Mouse (Mus musculus): ENCODE data around the gene Atp11b. TPM values are rescaled to one million over a fixed set of nuclear protein-coding genes. Genes with fewer than 3 reads are reported as not detected.

Atp11b gene
- polyA plus RNA-seq, 1 experiment from 2014 or later: 32.1 TPM

GRCm38 (mm10) chr3:35802040-35802439, 48.1 kb downstream of the Atp11b start:
- H3K4me1 ChIP-seq (replicated peaks): no peaks in the 10 kb centered on the region
- H3K4me3 ChIP-seq: no peak overlapping the region
- peaks cover 35% of the 10 kb centered on the region for H3K36me3 ChIP-seq
- no peak for ATAC-seq (ENCODE audit: insufficient number of reproducible peaks, low FRiP score)
- H3K27ac ChIP-seq (ENCODE audit: poor library complexity, severe bottlenecking): no peak overlapping the region
- no peaks in the 10 kb centered on the region for H3K9me3 ChIP-seq (replicated peaks)
- no peak overlapping the region for H3K4me2 ChIP-seq
- no peak overlapping the region for H3K9ac ChIP-seq
- H3K27me3 ChIP-seq (replicated peaks): no peaks in the 10 kb centered on the region
- 88% methylated on average over 2 of the region's 2 CpGs for WGBS

GRCm38 (mm10) chr3:35819887-35820286, 66.0 kb downstream of the Atp11b start:
- Histone ChIP-seq H3K4me3 (no peak overlapping the region), H3K4me2 (no peak overlapping the region), H3K4me1 (replicated peaks) (0 out of 2 replicates have a peak, but pooled peaks cover 4% of the 10 kb centered on the region), H3K27me3 (replicated peaks) (no peaks in the 10 kb centered on the region), H3K27ac (ENCODE audit: poor library complexity, severe bottlenecking) (no peak overlapping the region), H3K9ac (no peak overlapping the region), H3K9me3 (replicated peaks) (no peaks in the 10 kb centered on the region), H3K36me3 (peaks cover 32% of the 10 kb centered on the region)
- ATAC-seq (ENCODE audit: insufficient number of reproducible peaks, low FRiP score): no peak
- WGBS: 68% methylated on average over 3 of the region's 3 CpGs

GRCm38 (mm10) chr3:35822036-35822435, 68.1 kb downstream of the Atp11b start:
- WGBS: 96% methylated on average over 3 of the region's 3 CpGs
- Histone ChIP-seq H3K27ac (ENCODE audit: poor library complexity, severe bottlenecking) (no peak overlapping the region), H3K4me3 (no peak overlapping the region), H3K9ac (no peak overlapping the region), H3K9me3 (replicated peaks) (no peaks in the 10 kb centered on the region), H3K4me1 (replicated peaks) (0 out of 2 replicates have a peak, but pooled peaks cover 6% of the 10 kb centered on the region), H3K27me3 (replicated peaks) (no peaks in the 10 kb centered on the region), H3K36me3 (peaks cover 32% of the 10 kb centered on the region), H3K4me2 (no peak overlapping the region)
- ATAC-seq (ENCODE audit: insufficient number of reproducible peaks, low FRiP score): no peak

DNA sequence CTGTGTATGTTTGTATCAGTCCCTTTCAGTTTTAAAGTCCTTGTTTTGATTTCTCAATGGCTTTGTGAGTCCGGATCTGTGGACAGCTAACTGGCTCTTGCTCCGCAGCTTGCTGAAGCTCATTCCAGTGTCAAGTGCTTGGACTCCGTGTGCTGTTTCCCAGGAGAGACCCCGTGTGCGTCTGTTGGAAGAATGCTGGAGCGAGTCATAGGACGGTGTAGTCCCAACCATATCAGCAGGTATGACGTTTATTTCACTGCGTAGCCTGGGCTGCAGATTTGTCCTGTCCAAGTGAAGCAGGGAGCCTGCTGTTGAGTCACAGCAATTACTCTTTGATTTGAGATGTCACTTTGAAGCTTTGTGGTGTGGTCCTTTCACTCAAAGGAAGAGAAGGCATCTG, 95.4 kb downstream of the Atp11b start:
- ATAC-seq (ENCODE audit: insufficient number of reproducible peaks, low FRiP score): no peak
- Histone ChIP-seq H3K9ac (no peak overlapping the region), H3K27me3 (replicated peaks) (no peaks in the 10 kb centered on the region), H3K4me1 (replicated peaks) (no peaks in the 10 kb centered on the region), H3K27ac (ENCODE audit: poor library complexity, severe bottlenecking) (no peak overlapping the region), H3K4me3 (no peak overlapping the region), H3K36me3 (peaks cover 31% of the 10 kb centered on the region), H3K9me3 (replicated peaks) (no peaks in the 10 kb centered on the region), H3K4me2 (no peak overlapping the region)
- WGBS: 75% methylated on average over 9 of the region's 9 CpGs

- H3K36me3 ChIP-seq: no peaks in the 10 kb centered on the region
- no peak overlapping the region for H3K4me3 ChIP-seq
- H3K27me3 ChIP-seq (replicated peaks): no peaks in the 10 kb centered on the region
- no peak overlapping the region for H3K9ac ChIP-seq
- no peak overlapping the region for H3K27ac ChIP-seq (ENCODE audit: poor library complexity, severe bottlenecking)
- ATAC-seq (ENCODE audit: insufficient number of reproducible peaks, low FRiP score): no peak
- no peaks in the 10 kb centered on the region for H3K4me1 ChIP-seq (replicated peaks)
- no peak overlapping the region for H3K4me2 ChIP-seq
- no peaks in the 10 kb centered on the region for H3K9me3 ChIP-seq (replicated peaks)
Measured at GRCm38 (mm10) chr3:35883267-35883666, 129.4 kb downstream of the Atp11b start.

- 85% methylated on average over 2 of the region's 2 CpGs for WGBS
- no peaks in the 10 kb centered on the region for H3K9me3 ChIP-seq (replicated peaks)
- ATAC-seq (ENCODE audit: insufficient number of reproducible peaks, low FRiP score): no peak
Measured at GRCm38 (mm10) chr3:35889531-35889930, 135.6 kb downstream of the Atp11b start.

GRCm38 (mm10) chr3:35891123-35891522, 137.2 kb downstream of the Atp11b start:
- H3K36me3 ChIP-seq: peaks cover 25% of the 10 kb centered on the region
- ATAC-seq (ENCODE audit: insufficient number of reproducible peaks, low FRiP score): no peak
- no peak overlapping the region for H3K4me3 ChIP-seq
- no peak overlapping the region for H3K4me2 ChIP-seq
- no peaks in the 10 kb centered on the region for H3K9me3 ChIP-seq (replicated peaks)
- H3K9ac ChIP-seq: no peak overlapping the region
- 85% methylated on average over 4 of the region's 4 CpGs for WGBS
- H3K4me1 ChIP-seq (replicated peaks): no peaks in the 10 kb centered on the region
- H3K27ac ChIP-seq (ENCODE audit: poor library complexity, severe bottlenecking): no peak overlapping the region
- no peaks in the 10 kb centered on the region for H3K27me3 ChIP-seq (replicated peaks)

More at GRCm38 (mm10) chr3:35889531-35889930, 135.6 kb downstream of the Atp11b start:
- Histone ChIP-seq H3K4me1 (replicated peaks) (no peaks in the 10 kb centered on the region), H3K27me3 (replicated peaks) (no peaks in the 10 kb centered on the region), H3K27ac (ENCODE audit: poor library complexity, severe bottlenecking) (no peak overlapping the region), H3K36me3 (peaks cover 21% of the 10 kb centered on the region), H3K9ac (no peak overlapping the region), H3K4me3 (no peak overlapping the region), H3K4me2 (no peak overlapping the region)

GRCm38 (mm10) chr3:35893156-35893555, 139.2 kb downstream of the Atp11b start:
- no peak overlapping the region for H3K4me3 ChIP-seq
- 83% methylated on average over 5 of the region's 5 CpGs for WGBS
- no peaks in the 10 kb centered on the region for H3K9me3 ChIP-seq (replicated peaks)
- peaks cover 31% of the 10 kb centered on the region for H3K36me3 ChIP-seq
- no peaks in the 10 kb centered on the region for H3K27me3 ChIP-seq (replicated peaks)
- no peak overlapping the region for H3K27ac ChIP-seq (ENCODE audit: poor library complexity, severe bottlenecking)
- no peak for ATAC-seq (ENCODE audit: insufficient number of reproducible peaks, low FRiP score)
- no peaks in the 10 kb centered on the region for H3K4me1 ChIP-seq (replicated peaks)
- no peak overlapping the region for H3K4me2 ChIP-seq
- no peak overlapping the region for H3K9ac ChIP-seq

DNA sequence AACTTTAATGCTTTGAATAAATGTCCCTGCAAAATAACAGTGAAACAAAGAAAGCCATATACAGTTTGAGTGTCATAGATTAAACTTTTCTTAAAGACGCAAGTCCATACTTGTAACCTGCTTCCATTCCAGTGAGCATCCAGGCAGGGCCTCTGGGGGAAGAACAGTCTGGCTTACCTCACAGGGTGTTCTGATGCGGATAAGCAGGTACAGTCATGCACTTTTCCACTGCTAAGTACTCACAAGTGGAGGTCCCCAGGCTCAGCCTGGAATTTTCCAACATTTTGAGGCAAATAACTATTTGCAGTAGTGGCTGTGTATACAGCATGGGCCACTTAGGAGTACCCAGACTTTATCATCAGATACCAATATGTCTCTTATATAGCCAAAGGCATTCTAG, 144.0 kb downstream of the Atp11b start:
- no peaks in the 10 kb centered on the region for H3K27me3 ChIP-seq (replicated peaks)
- H3K9me3 ChIP-seq (replicated peaks): no peaks in the 10 kb centered on the region
- H3K4me3 ChIP-seq: no peak overlapping the region
- no peaks in the 10 kb centered on the region for H3K4me1 ChIP-seq (replicated peaks)
- H3K27ac ChIP-seq (ENCODE audit: poor library complexity, severe bottlenecking): no peak overlapping the region
- no peak overlapping the region for H3K9ac ChIP-seq
- WGBS: 91% methylated on average over 2 of the region's 2 CpGs
- ATAC-seq (ENCODE audit: insufficient number of reproducible peaks, low FRiP score): no peak
- peaks cover 31% of the 10 kb centered on the region for H3K36me3 ChIP-seq
- H3K4me2 ChIP-seq: no peak overlapping the region

DNA sequence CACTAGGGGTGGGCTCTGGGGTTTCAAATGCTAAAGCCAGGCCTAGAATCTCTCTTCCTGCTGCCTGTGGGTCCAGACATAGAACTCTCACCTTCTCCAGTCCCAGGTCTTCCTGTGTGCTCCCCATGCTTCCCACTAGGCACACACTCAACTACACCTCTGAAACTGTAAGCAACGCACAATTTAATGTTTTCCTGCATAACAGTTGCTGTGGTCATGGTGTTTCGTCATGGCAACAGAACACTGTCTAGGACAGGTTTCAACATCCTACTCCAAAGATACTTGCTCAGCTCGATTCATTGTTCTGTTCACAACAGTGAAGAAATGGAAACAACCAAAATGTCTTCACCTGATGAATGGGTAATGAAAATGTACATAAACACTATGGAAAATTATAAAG, 145.2 kb downstream of the Atp11b start:
- Histone ChIP-seq H3K4me1 (replicated peaks) (no peaks in the 10 kb centered on the region), H3K27me3 (replicated peaks) (no peaks in the 10 kb centered on the region), H3K9me3 (replicated peaks) (no peaks in the 10 kb centered on the region), H3K4me3 (no peak overlapping the region), H3K4me2 (no peak overlapping the region), H3K9ac (no peak overlapping the region), H3K27ac (ENCODE audit: poor library complexity, severe bottlenecking) (no peak overlapping the region), H3K36me3 (peaks cover 35% of the 10 kb centered on the region)
- no peak for ATAC-seq (ENCODE audit: insufficient number of reproducible peaks, low FRiP score)
- 92% methylated on average over 3 of the region's 3 CpGs for WGBS

DNA sequence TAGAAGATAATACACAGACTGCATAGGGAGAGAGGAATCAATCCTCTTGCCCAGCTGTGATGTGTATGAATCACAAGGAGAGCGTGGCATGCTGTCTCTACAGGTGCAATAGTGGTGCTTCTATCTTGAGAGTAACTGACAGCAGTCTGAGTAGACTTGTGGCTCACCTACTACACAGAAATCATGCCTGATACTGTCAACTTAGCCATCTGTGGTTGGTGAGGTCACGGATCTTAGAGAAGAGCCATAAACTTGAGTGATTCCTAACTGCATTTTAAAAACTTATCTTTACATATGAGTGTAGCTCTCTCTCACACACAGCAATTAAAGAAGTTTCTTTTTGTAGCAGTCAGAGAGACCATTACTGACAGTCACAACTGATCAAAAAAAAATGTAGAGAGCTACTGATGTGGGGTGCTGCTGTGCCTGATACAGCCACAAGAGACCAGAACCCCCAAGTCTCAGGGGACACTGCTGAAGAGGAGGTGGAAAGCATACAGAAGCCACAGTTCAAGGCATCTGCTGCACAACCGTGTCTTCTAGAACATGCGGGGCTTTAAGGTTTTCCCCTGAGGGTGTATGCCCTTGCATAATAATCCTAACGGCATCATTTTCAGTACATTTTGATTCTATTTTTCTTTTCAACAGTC, 146.8 kb downstream of the Atp11b start:
- Histone ChIP-seq H3K4me1 (replicated peaks) (no peaks in the 10 kb centered on the region), H3K4me2 (no peak overlapping the region), H3K36me3 (peaks cover 39% of the 10 kb centered on the region), H3K4me3 (no peak overlapping the region), H3K27ac (ENCODE audit: poor library complexity, severe bottlenecking) (no peak overlapping the region), H3K27me3 (replicated peaks) (no peaks in the 10 kb centered on the region), H3K9ac (no peak overlapping the region), H3K9me3 (replicated peaks) (no peaks in the 10 kb centered on the region)
- WGBS: 93% methylated on average over 5 of the region's 5 CpGs
- no peak for ATAC-seq (ENCODE audit: insufficient number of reproducible peaks, low FRiP score)
